Mouse (Mus musculus): ENCODE results near the gene Dchs1.

- no peak for TF ChIP-seq POLR2A (IDR thresholded peaks at IDR 0.05; ENCODE audit: low read depth, low read length)
- TF ChIP-seq CTCF (IDR thresholded peaks at IDR 0.05; ENCODE audit: extremely low read depth, insufficient read depth, insufficient read length, insufficient replicate concordance), result no peak
These were observed 31.0 kb upstream of the Dchs1 start for GRCm38 (mm10) chr7:105818483-105818882.

Measured in spleen, adult 2 months (tissue).